Mouse (Mus musculus) cerebellum, postnatal 25 days (tissue): Measurements from ENCODE around the gene Traf1.

ENCODE experiments used
- DNase-seq, 2 experiments: peaks; one replicate each; pipeline ENCODE4 v3.0.0; 2021; ENCODE audit warnings: mixed read lengths in 2 of 2

Traf1 gene

GRCm38 (mm10) chr2:34940246-34940645 is 21.3 kb downstream of the Traf1 start:
- DNase-seq: no peak

DNA sequence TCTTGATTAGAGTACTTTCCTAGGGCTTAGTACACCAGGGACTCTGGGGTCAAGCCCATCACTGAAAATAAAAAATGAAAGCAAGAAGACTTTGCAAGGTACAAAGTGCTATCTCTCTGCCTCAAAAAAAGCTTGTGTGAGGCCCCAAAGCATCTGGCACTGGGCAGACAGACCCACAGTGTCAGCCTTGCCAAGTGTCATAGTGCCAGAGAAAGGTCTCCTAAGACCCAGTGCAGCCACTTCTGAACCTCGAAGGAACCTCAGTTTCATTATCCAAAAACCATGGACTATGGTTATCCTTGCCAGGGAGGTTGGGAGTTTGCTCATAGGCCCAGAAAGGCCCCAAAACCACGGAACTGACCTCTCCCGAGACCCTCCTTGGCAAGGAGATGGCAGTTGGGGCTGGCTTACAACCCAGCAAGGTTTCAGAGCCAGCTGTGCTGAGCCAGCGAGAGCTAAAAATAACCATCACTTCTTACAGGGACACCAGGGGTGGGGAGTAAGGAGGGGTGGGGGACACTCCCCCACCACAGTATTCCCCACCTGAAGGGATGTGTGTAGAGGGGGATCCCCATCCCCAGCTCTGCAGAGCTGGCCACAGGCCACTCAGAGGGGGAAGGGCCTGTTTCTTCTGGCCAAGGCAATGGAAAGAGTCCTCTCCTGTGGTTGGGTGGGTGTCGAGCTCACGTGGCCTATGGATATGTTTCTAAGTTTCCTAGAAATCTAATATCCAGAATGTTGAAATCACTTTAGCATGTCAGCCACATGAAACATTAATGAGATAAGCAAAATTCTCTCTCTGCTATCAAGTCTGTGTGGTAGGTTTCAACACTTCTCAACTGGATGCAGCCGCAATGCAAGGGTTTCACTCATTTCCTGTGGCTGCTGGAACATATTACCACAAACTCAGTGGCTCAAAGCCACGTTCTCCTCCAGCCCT is 23.0 kb downstream of the Traf1 start:
- DNase-seq: no peak

GRCm38 (mm10) chr2:34937460-34937859 is 24.1 kb downstream of the Traf1 start:
- no peak for DNase-seq

- DNase-seq: no peak
These were observed 34.3 kb downstream of the Traf1 start for GRCm38 (mm10) chr2:34927320-34927719.

DNA sequence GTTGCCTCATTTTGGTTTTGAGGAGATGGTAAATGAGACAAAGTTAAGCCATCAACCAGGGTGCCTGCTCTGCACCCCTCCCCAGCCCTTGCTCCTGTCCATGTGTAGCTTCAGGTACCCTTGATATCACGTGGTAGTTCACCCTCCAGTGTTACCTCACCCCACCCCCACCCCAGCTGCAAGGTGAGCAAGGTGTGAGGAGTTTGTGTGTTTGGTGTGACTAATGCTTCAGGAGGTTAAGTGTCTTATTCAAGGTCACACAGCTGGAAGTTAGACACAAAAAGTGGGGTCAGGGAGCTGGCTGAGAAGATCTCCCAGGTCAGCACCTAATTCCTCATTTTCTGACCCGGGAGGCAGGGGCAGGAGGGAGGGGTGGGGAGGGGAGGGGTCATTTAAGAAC is 38.8 kb downstream of the Traf1 start:
- DNase-seq: no peak

- DNase-seq: no peak
These were observed 41.4 kb downstream of the Traf1 start for GRCm38 (mm10) chr2:34920144-34920543.

DNA sequence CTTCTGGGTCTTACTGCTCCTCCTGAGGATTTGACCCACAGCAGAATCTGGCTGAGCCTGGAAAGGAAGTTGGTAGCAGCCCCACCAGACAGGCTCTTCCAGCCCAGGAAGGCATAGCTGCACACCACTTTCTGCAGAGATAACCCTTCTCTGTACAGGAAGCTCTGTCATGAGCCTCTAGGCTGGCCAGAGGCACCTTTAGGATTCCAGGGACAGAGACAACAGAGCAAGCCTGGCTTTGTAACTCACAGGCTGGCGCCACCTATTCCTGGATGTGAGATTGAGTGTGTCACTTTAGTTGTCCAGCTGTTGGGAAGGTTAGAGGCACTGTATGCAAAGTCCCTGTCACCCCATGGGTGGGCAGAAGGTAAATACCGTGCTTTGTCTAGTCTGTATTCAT is 46.5 kb downstream of the Traf1 start:
- DNase-seq: no peak

DNA sequence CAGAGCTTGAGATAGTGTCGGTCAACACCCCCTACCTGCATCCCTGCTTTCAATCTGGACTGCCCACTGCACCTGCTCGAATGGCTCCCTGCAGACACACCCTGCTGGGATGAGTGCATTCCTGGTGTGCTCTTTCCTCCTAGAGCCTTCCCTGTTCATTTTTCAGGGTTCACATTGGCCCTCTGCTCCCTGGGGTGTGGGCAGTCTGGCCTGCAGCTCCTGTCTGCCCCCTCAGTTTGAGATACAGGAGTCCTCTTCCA is 46.8 kb downstream of the Traf1 start:
- DNase-seq: no peak

DNA sequence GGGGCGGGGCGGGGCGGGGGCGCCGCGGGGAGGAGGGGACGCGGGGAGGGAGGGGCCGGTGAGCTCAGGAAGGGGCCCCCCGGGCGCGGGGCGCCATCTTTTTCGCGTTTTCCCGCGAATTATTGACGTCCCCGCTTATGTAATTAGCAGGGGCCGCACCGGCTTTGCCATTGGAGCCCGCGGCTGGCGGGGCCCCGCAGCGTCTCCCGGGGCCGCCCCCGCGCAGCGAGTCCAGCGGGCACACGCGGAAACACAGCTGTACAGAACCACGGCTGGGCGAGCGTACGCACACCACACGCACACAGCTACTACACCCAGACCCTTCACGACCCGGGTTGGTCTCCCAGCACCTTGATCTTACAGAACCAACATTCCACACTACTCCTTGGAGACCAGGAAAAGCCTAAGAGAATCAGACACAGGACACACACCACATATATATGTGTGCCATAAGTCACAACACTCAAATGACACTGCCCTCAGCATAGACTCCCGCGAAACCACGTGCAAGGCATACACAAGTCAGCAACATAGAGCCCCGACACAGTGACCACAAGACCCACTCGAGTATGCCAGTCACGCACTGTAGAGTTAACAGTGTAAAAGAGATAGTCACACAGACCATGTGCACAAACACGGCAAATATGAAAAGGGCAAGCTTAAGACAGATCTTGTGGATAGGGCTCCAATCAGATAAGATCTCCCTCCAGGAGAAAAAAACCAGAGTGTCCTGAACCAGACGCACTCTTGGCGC is 47.3 kb downstream of the Traf1 start:
- peak in 1 of 2 experiments; percentile 37 for DNase-seq

- DNase-seq: peak in 1 of 2 experiments; percentile 38
These were observed 48.1 kb downstream of the Traf1 start, which contains the start of gene Phf19 for GRCm38 (mm10) chr2:34913218-34914068. Gene Phf19, minus strand, starts transcription at chr2:34914026.

DNA sequence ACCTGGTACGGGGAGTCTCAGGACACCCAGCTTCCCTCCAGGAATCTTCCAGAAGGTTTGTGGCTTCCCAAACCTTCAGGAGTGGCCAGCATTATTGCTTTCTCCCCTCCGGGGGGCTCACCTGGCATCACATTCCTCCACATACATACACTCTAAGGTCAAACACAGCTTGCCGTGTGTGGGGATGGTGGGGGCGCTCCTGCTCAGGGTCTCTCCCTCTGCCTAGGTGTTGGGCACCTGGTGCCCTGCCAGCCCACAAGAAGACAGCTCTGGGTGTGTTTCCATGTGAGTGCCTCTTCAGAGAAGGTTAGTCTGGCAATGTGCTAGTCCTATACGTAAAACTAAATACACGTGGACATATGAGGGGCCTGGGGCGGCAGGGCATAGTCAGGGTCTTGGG is 49.0 kb downstream of the Traf1 start:
- DNase-seq: no peak

DNA sequence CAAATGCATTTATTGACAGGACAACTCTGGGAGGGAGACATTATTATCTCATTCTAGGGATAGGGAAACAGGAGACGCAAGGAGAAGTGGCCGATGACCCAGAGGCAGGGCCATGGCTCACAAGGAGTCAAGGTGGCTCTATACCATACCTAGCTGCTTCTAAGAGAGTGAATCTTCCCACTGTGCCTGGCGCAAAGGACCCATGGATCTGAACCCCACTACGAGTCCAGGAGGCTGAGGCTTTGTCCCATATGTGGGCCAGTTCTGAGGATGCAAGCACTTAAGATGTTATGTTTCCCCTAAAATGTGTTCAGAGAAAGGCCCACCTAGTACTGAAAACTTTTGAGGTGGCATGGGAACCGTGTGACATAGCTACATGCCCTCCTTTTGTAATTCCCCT is 49.7 kb downstream of the Traf1 start:
- DNase-seq: no peak

GRCm38 (mm10) chr2:34909719-34910118 is 51.9 kb downstream of the Traf1 start:
- no peak for DNase-seq

DNA sequence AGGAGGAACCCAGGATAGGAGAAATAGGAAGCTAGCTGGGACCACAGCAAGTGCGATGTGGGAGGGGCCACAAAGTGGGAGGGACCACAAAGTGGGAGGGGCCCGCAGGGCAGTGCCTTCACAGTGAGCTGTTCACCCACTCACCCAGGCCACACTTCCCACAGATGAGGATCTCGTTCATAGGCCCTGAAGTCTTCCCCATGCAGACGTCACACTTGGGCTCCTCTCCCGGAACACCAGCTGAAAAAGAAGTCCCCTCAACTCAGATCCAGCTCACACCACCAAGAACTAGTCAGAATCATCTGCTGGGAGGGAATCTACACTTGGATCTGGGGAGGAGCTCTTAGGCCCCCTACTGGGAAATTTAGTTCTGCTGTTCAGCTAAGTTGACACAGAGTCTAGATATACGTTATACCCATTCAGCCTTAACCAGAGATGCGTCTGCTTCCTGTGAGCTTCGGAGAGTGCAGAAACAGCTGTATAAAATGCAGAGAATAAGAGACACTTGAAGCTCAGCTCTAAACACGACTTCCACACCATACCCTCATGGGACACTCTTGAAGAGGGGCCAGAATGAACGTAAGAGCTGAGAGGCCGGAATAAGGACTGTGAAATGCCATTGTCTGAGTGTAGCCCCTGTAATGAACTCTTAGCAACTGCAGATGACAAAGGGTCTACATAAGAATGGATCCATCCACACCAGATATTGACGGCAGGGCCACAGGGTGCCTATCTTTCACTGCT is 54.5 kb downstream of the Traf1 start:
- peak in 1 of 2 experiments; percentile 21 for DNase-seq

- peak in 1 of 2 experiments; percentile 28 for DNase-seq
These were observed 55.1 kb downstream of the Traf1 start for GRCm38 (mm10) chr2:34906426-34906825.

- DNase-seq: peak; percentile 95 to 97
These were observed 56.6 kb downstream of the Traf1 start for GRCm38 (mm10) chr2:34904849-34905542.

DNA sequence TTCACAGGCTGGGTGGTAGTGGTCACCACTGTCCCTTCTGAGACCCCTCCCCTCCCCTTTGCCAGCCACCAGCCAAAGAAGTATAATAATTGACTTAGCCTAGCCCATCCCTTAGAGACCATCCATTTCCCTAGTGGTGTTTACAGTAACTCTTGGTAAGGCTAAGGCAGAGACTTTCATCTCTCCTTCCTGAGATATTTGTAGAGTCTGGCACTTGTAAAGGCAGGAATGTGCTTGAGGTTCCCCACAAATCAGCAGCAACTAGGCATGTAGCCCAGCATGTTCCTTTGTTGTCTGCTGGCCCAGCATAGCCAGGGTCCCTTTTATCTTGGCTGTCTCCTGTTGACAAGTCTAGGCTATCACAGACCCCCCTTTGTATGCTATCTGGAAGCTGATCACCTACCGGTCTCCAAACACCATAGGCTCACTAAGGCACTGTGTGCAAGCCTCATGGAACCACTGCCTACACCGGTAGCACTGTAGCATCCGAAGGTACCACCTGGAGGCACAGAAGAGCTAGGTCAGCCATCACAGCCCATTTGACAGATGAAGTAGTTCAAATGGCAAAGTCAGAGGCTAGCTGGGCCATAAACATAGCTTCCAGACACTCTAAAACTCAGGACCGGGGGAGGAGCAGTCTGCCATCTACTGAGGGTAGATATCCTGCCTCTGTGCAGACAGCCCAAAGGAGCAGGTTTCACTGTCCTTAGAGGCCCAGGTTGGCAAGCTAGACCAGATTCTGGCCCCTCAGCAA is 57.7 kb downstream of the Traf1 start:
- DNase-seq: peak in 1 of 2 experiments; percentile 22

DNA sequence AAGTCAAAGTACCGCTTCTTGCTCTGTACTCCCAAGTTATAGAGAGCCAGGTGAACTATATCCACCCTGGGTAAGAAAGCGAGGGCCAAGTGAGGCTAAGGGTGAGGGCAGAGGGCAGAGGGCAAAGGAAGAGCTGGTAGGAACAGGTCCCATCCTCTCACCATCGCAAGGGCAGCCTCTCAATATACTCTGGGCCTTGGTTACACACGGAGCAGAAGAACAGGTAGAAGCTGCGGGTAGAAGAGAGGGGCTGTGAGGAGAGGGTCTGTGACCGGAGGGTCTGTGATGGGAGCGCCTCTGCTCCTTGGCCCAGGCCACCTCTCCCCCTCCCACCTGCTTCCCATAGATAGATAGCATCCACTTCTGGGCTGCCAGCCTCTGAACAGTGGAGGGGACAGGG is 58.4 kb downstream of the Traf1 start:
- DNase-seq: no peak

DNA sequence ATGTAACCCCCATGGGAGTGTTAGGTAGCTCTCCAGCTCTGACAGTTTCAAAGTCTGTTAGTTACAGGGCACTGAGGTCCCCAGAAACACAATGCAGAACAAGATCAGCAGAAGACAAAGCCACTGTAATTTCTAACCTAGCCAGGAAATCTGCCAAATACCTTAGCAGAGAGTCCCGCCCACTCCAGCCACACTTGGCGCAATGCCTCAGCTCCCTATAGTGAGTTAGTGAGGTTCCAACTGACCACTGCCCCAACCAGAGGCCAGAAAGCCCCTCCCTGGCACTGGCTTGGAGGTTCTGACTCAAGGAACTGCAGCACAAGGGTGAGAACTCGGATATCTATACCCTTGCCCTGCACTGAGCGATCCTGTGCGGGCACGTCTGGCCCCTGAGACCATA is 58.8 kb downstream of the Traf1 start:
- DNase-seq: peak in 1 of 2 experiments; percentile 18

DNA sequence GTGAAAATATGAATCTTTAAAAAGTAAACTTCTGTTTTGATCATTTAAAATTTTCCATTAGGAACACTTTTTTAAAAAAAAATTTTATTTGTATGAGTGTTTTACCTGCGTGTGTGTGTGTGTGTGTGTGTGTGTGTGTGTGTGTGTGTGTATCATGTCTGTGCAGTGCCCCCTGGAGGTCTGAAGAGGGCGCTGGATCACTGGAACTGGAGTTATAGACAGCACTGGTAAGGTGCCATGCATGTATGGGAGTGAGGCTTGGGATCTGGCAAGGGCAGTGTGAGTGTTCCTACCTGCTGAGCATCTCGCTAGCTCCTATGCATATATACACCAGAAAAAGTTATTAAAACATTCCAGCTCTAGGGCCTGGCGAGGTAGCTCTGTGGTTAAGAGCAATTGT is 59.8 kb downstream of the Traf1 start:
- DNase-seq: no peak

GRCm38 (mm10) chr2:34900412-34900811 is 61.2 kb downstream of the Traf1 start:
- DNase-seq: peak in 1 of 2 experiments; percentile 34
